Mouse (Mus musculus) limb, embryonic 12.5 days (tissue): ENCODE data around the gene Vmn2r52. TPM values are rescaled to one million over a fixed set of nuclear protein-coding genes. Genes with fewer than 3 reads are reported as not detected.
"Not testable (repeated sequence)": the region's sequence is repeated elsewhere in the genome, so short reads cannot be mapped to it uniquely, and the experiment has no call there.

ENCODE experiments used
- ATAC-seq: fragments of 200-750 bp; cut with Nextera tagmentation; 2 replicates; pipeline ENCODE4 v1.8.0; 2017; ENCODE audit warnings: low read depth, moderate TSS enrichment; ENCODE audit not compliant: insufficient number of reproducible peaks, insufficient read depth, low FRiP score, low TSS enrichment
- H3K27ac ChIP-seq: fragments of 300-500 bp; sonication (generic); 2 replicates; pipeline ENCODE4 v1.5.1; 2016; ENCODE audit warnings: mild to moderate bottlenecking, moderate library complexity
- H3K27me3 ChIP-seq: fragments of 300-500 bp; sonication (generic); 2 replicates; pipeline ENCODE4 v1.6.1; 2016; ENCODE audit warnings: mild to moderate bottlenecking, moderate library complexity
- H3K36me3 ChIP-seq: fragments of 300-500 bp; sonication (generic); 2 replicates; pipeline ENCODE4 v1.6.1; 2016; ENCODE audit warnings: mild to moderate bottlenecking, moderate library complexity
- H3K4me1 ChIP-seq: fragments of 300-500 bp; sonication (generic); replicated peaks from 2 replicates; pipeline ENCODE4 v1.6.1; 2016
- H3K4me2 ChIP-seq: fragments of 300-500 bp; sonication (generic); 2 replicates; pipeline ENCODE4 v1.6.1; 2016; ENCODE audit warnings: mild to moderate bottlenecking, moderate library complexity
- H3K4me3 ChIP-seq: fragments of 300-500 bp; sonication (generic); replicated peaks from 2 replicates; pipeline ENCODE4 v1.5.1; 2016; ENCODE audit warnings: mild to moderate bottlenecking
- H3K9ac ChIP-seq: fragments of 300-500 bp; sonication (generic); replicated peaks from 2 replicates; pipeline ENCODE4 v1.6.1; 2016; ENCODE audit warnings: mild to moderate bottlenecking, moderate library complexity
- H3K9me3 ChIP-seq: fragments of 300-500 bp; sonication (generic); 2 replicates; pipeline ENCODE4 v1.6.1; 2016; ENCODE audit warnings: mild to moderate bottlenecking, moderate library complexity
- WGBS: fragments of 180-500 bp; shearing (Covaris S2); methylation state at CpG from one replicate; pipeline ENCODE4 v1.1.7; 2016; 5-methylcytosine and 5-hydroxymethylcytosine counted together
- polyA plus RNA-seq: library from polyadenylated mRNA; unstranded; fragments of >200 nt; fragmentation: Nextera tagmentation; extraction: Ambion mirVana; gene quantifications from 2 replicates; pipeline ENCODE4 v1.2.1, GENCODE M21; 2016

Gene Vmn2r52
- not detected in 2 replicates for polyA plus RNA-seq

- H3K9ac ChIP-seq = no peak within 1 kb of the TSS
- peaks cover 19% of the 10 kb centered on the region for H3K9me3 ChIP-seq
- no peak within 1 kb of the TSS for H3K4me3 ChIP-seq
- no peaks in the 10 kb centered on the region for H3K27me3 ChIP-seq
- H3K4me1 ChIP-seq = no peaks in the 10 kb centered on the region
- H3K36me3 ChIP-seq = no peaks in the 10 kb centered on the region
- WGBS = 89% methylated on average over 1 of the region's 1 CpGs
- H3K27ac ChIP-seq = no peak within 1 kb of the TSS
- H3K4me2 ChIP-seq = no peak within 1 kb of the TSS
- ATAC-seq = no peak
Measured at GRCm38 (mm10) chr7:10176473-10176872, at the start of gene Vmn2r52. Gene Vmn2r52, minus strand, starts transcription at chr7:10176573.

DNA sequence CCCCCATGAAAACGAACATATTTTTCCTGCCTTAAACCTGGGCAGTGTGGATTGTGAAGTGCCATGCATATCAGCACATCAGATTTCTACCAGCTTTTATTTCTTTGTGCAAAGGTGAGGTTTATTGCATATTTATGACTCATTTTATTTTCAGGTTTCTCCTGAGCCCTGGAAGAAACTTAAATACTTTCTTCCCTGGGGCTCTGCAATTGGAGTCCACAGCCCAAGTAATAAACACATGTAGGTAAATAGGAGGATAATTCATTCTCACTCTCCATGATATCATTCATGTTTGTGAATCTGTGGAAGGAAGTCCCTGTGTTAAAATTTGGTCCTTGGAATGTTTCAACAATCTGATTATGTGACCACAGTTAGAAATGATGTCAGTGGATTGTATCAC is 70.7 kb downstream of the Vmn2r52 start, which contains the start of gene Vmn2r51:
TSS of gene Vmn2r51 (minus strand) at position 101 of the 400 bp plus-strand sequence.
- ATAC-seq, H3K9me3 ChIP-seq, H3K9ac ChIP-seq, H3K27me3 ChIP-seq, H3K27ac ChIP-seq, H3K4me3 ChIP-seq, H3K4me2 ChIP-seq, H3K4me1 ChIP-seq, H3K36me3 ChIP-seq: not testable (repeated sequence)
- 76% methylated on average over 1 of the region's 1 CpGs for WGBS

Other genes starting within 250 kb of the Vmn2r52 start
- not detected in 2 replicates for gene Vmn2r48, start 223.0 kb downstream of the Vmn2r52 start, polyA plus RNA-seq
- gene Vmn2r49, start 184.3 kb downstream of the Vmn2r52 start, polyA plus RNA-seq = not detected in 2 replicates
- not detected in 2 replicates for gene Vmn2r50, start 123.3 kb downstream of the Vmn2r52 start, polyA plus RNA-seq
- not detected in 2 replicates for gene Vmn2r51, start 70.8 kb downstream of the Vmn2r52 start, polyA plus RNA-seq
- not detected in 2 replicates for gene Vmn1r66, start 101.4 kb upstream of the Vmn2r52 start, polyA plus RNA-seq